Mouse (Mus musculus) cerebellum, adult 11 months (tissue): ENCODE measurements around the gene Etnk2.

Experiments used
- DNase-seq: peaks from one replicate; pipeline ENCODE4 v3.0.0; 2022

Gene Etnk2

GRCm38 (mm10) chr1:133418164-133418800 lies 54.9 kb downstream of the Etnk2 start:
- DNase-seq, result no peak

GRCm38 (mm10) chr1:133419178-133419834 lies 55.9 kb downstream of the Etnk2 start:
- no peak for DNase-seq

DNA sequence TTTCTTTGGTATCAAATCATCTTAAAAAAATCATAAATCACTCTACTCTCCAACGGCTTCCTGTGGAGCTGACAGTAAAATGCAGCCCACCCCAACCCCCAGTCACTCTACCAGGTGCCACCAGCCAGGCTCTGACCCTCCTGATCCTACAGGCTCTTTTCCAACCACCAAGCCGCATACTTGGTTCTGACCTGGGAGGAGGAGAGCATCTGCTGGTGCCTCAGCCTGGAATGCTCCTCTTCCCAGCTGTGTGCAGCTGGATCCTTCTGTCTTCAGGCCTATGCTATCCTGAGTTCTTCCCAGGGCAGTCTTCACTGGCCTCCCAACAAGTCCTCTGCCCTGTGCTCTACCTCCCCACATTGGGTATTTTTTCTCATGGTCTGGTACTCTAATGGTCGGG lies 57.1 kb downstream of the Etnk2 start:
- DNase-seq, result no peak

DNA sequence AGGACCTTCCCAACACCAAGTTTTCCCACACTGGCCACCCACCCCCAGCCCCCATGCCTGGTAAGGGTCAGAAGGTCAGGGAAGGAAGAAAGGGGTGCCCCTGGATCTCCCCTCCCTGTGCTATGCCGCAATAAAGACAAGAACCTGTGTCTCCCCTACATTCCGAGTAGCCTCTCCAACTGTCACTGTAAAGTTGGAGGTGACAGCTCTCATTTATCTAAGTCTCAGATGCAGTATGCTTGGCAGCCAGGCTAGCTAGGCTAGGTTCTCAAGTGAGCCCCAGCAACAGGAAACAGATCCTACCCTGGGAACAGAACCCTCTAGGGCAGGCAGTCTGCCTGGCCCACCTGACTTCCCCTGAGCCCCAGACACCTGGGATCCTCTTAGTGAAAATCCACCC lies 57.7 kb downstream of the Etnk2 start:
- DNase-seq, result no peak

DNA sequence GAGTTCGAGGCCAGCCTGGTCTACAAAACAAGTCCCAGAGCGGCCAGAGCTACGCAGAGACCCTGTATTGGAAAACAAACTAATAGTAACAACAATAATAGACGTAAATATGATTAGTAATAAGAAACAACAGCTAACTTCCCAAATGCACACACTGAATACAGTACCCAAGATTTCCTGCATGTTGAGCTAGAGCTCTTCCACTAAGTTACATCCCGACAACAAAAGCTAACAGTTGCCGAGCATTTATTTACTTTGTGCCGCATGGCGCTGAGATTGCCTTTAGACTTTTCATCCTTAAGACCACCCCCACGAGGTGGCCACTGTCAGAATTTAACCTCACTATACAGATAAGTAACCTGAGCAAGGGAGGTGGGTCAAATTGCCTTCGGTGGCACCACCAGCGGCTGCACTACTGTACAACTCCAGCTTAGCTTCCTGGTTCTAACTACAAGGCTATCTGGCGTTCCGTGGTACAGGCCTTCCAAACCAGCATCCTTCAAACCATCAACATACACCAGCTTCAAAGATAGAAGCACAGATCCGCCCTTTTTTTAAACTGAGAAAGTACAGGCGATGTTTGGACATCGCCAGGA lies 58.7 kb downstream of the Etnk2 start:
- DNase-seq, result no peak

DNA sequence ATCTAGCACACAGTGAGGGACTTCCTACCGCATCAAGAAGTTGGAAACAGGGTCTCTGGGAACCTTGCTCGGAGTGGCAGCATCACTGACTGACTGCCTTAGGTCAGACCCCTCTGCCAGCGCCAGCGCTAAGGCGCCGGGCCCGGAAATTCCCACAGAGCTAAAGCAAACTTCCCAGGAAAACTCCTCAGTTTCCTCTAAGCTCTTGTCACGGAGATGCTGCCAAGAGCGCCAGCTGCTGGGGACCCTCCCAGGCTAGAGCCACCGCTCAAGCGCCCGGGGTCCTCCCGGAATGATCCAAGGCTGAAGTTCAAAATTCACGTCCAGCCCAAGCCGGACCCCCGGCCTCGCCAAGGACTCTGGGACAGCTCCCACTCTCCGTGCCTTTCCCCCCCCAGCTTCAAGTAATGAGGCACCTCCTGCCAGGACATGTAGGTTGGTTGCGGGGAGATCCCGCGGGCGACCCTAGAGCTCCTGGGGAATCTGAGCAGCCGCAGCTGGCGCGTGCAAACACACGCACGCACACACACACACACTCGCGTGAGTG lies 59.3 kb downstream of the Etnk2 start:
- DNase-seq, result no peak

- DNase-seq, result no peak
These were observed 59.8 kb downstream of the Etnk2 start for GRCm38 (mm10) chr1:133423166-133423542.

GRCm38 (mm10) chr1:133423543-133424480 lies 60.4 kb downstream of the Etnk2 start, which contains the start of gene Sox13:
Gene Sox13 (minus strand): TSS chr1:133424377.
- DNase-seq, result peak; percentile 9

GRCm38 (mm10) chr1:133424547-133425140 lies 61.3 kb downstream of the Etnk2 start:
- no peak for DNase-seq
